Mouse (Mus musculus): ENCODE results near the gene Cfd. TPM values are rescaled to one million over a fixed set of nuclear protein-coding genes. Genes with fewer than 3 reads are reported as not detected.
A peak's percentile ranks its signal among the peaks of the same experiment; 100 is the strongest.

The Cfd gene
- total RNA-seq, 2 experiments from 2014 or later = 12.9 to 77.1 TPM

DNA sequence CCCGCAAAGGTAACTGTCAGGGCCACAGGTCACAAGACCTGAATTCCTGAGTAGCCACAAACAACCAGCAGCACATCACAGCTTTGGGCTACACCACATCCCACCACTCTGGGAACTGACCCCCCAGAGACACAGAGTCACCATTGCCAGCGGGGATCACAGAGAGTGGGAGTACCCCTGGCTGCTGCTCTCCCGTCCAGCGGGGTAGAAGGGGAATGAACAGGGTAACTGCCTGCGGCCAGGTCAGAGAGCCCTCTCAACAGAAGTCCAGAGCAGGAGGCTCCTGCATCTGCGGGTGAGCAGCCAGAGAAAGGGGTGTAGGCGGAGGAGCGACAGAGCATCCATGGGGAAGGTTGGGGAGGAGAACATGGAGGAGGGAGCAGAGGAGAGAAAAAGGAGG is 25.4 kb downstream of the Cfd start:
- Histone ChIP-seq H3K27ac (peak overlapping the region; percentile 97), H3K4me3 (peak overlapping the region; percentile 95)
- intact Hi-C loops (cut with DNase I) = no loop called here
- no peak for DNase-seq
- no peak for TF ChIP-seq CTCF (IDR thresholded peaks at IDR 0.05)

DNA sequence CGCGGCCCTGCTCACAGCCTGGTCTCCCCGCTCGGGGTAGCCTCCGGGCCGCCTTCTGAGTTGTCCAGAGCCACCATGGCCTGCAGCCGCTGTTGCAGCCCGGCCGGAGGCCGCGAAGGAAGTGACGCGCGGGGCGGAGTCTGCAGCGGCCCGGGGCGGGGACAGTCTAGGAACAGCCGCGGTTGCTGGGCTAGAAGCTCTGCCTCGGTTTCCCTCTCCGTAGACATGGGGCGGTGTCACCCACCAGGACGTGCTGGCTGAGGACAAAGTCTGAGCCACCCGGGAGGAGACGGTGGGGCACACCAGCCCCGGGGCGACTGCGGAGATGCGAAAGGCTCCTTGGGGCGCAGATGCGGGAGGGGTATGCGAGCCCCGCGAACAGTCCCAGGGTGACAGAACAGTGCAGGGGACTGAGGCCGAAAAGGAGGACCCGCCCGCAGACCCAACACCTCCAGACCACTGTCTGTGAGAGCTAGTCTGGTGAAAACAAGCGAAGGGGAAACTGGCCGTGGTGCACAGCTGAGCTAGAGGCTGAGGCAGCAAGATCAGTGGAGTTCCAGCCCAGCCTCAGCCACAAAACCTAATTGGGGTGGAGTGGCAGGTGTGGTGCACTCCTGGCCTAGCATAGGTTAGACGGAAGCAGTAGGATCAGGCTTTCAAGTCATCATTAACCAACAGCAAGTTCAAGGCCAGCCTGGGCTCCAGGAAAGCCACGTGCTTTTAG is 26.3 kb downstream of the Cfd start, which contains the start of gene Kiss1r:
Gene Kiss1r, plus strand, starts transcription at position 164 of the 724 bp plus-strand sequence.
- Histone ChIP-seq H3K27ac (peak within 1 kb of the TSS; percentile 97), H3K4me3 (peak within 1 kb of the TSS; percentile 95)
- intact Hi-C loops (cut with DNase I) = no loop called here
- no peak for TF ChIP-seq CTCF (IDR thresholded peaks at IDR 0.05)
- DNase-seq = peak; percentile 93

DNA sequence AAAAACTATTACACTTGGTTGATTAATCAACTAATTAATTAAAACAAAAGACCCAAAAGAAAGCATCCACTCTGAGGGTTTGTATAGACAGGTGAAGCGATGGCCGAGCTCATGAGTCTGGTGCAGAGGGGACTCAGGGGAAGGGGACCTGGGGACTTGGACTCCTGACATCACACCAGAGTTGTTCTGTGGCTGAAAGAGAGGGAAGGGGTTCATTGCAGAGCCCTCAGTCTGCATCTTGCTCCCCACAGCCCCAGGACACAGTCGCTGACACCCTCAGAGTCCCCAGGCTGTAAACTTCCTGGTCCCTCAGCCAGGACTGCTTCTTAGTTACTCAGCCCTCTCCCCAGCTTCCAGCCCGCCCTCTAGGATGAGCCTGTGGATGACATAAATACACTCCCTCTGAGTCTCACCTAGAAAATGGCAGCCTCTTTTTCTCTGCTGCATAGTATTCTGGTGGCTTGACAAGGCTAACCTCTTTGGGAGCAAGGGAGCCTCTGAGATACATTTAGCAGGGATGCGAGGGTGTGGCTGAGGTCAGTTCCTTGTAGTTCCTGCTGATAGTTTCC is 27.0 kb downstream of the Cfd start:
- no peak for TF ChIP-seq CTCF (IDR thresholded peaks at IDR 0.05)
- peak overlapping the region; percentile 95 for H3K4me3 ChIP-seq
- H3K27ac ChIP-seq = peak overlapping the region; percentile 97
- intact Hi-C loops (cut with DNase I) = no loop called here
- DNase-seq = no peak

DNA sequence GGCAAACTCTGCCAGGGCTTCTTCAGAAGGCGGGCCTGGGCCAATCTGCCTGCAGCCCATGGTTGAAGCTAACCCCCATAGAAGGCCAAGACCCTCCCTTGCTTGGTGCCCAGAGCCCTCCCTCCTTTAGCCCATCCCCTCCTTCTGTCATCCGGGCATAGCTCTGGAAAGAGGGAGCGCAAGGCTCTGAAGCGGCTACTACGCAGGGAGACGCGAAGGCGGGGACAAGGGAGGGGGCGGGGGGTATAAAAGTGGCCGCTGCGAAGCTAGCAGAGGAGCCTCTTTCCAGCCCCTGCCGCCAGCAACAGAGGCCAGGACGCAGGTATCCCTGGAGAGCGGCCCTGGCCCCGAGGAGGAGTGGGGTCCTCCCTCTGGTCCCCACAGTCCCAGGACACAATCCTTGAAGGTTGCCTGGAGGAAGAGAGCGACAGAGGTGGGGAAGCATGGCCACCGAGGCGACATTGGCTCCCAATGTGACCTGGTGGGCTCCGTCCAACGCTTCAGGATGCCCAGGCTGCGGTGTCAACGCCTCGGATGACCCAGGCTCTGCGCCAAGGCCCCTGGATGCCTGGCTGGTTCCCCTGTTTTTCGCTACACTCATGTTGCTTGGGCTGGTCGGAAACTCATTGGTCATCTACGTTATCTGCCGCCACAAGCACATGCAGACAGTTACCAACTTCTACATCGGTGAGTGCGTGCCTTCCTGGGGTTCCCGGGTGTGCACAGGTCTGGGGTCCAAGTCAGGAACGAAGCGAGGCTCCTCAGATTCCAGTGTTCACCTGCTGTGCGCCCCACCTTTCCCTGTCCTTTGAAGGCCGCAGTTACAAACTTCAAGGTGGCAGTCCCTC is 27.8 kb downstream of the Cfd start:
- Histone ChIP-seq H3K4me3 (peak overlapping the region; percentile 51), H3K27ac (peak overlapping the region; percentile 35)
- no peak for DNase-seq
- intact Hi-C loops (cut with DNase I) = no loop called here
- no peak for TF ChIP-seq CTCF (IDR thresholded peaks at IDR 0.05)

DNA sequence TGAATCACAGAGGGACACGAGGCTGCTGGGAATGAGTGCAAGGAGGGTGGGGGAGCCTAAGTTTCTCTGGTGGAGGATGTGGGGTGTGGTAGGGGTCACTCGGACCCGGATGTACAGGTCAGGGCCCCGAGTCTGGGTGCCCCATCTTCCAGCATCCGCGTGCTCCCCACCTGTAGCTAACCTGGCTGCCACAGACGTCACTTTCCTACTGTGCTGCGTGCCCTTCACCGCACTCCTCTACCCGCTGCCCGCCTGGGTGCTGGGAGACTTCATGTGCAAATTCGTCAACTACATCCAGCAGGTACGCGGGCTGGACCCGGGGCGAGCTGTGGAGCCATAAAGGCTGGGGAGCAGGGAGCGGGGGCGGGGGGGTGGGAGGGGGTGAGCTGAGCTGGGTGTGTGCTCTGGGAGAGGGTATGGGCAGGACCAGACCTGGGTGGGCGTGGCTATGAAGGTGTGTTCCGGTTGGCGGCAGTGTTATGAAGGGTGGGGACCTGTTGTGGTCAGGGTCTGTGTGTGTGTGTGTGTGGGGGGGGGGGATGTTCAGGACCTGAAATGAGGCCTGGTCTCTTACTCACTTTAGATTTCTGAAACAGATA is 28.7 kb downstream of the Cfd start:
- TF ChIP-seq CTCF (IDR thresholded peaks at IDR 0.05) = no peak
- H3K27ac ChIP-seq = no peak overlapping the region
- intact Hi-C loops (cut with DNase I) = no loop called here
- H3K4me3 ChIP-seq = no peak overlapping the region
- DNase-seq = no peak

DNA sequence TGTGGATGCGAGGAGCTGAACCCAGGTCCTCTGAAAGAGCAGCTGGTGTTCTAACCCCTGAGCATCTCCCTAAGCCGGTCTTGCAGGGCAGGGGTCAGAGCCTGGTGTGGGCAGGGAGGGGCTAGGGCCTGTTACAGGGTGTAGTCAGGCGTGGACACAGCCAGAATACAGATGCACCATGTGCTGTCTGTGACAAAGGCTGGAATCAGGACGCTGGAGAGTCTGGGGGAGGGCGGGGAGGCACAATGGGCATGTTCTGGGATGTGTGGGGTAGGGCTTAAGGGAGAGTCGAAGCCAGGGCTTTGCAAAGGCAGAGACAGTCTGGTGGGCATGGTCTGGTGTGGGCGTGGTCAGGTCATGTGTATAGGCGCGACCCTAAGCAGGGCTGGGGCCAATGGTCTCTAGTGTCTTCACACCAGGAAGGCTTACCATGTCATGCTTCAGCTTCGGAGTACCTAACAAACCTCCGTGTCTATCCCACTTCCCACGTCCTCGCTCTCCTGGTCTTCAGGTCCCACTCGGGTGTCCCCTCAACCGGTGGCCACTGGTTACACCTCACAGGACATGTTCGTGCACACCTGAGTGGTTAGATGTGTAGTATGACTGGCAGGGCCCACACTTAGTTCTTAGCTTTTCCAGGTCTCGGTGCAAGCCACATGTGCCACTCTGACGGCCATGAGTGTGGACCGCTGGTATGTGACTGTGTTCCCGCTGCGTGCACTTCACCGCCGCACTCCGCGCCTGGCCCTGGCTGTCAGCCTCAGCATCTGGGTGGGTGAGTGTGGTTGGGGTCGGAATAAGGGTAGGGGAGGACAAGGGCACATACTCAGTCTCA is 29.6 kb downstream of the Cfd start:
- DNase-seq = no peak
- intact Hi-C loops (cut with DNase I) = no loop called here
- Histone ChIP-seq H3K4me3 (no peak overlapping the region), H3K27ac (no peak overlapping the region)
- TF ChIP-seq CTCF (IDR thresholded peaks at IDR 0.05) = no peak

DNA sequence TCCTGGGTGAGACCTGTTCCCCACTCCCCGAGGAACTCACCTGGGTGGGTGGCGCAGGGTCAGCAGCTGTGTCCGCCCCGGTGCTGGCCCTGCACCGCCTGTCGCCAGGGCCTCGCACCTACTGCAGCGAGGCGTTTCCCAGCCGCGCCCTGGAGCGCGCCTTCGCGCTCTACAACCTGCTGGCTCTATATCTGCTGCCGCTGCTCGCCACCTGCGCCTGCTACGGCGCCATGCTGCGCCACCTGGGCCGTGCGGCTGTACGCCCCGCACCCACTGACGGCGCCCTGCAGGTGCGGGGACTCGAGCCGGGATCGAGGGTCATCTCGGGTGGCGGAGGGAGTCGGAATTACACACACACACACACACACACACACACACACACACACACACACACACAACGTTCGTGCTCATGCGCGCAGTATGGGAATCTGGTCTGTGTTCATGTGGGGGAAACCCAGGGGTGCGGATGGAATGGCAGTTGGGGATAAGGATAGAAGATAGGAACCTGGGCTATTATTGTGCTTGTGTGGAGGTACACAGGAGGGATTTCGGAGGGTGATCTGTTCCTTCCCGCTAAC is 30.4 kb downstream of the Cfd start, which contains the start of gene R3hdm4:
Gene R3hdm4, minus strand, starts transcription at position 251 of the 578 bp plus-strand sequence.
- intact Hi-C loops (cut with DNase I) = no loop called here
- no peak for DNase-seq
- TF ChIP-seq CTCF (IDR thresholded peaks at IDR 0.05) = no peak
- Histone ChIP-seq H3K27ac (no peak within 1 kb of the TSS), H3K4me3 (peak within 1 kb of the TSS; percentile 50)

DNA sequence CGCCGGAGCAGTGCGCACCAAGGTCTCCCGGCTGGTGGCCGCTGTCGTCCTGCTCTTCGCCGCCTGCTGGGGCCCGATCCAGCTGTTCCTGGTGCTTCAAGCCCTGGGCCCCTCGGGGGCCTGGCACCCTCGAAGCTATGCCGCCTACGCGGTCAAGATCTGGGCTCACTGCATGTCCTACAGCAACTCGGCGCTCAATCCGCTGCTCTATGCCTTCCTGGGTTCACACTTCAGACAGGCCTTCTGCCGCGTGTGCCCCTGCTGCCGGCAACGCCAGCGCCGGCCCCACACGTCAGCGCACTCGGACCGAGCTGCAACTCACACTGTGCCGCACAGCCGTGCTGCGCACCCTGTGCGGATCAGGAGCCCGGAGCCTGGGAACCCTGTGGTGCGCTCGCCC is 30.9 kb downstream of the Cfd start:
- intact Hi-C loops (cut with DNase I) = no loop called here
- TF ChIP-seq CTCF (IDR thresholded peaks at IDR 0.05) = no peak
- peak overlapping the region; percentile 50 for H3K4me3 ChIP-seq
- H3K27ac ChIP-seq = no peak overlapping the region
- no peak for DNase-seq

DNA sequence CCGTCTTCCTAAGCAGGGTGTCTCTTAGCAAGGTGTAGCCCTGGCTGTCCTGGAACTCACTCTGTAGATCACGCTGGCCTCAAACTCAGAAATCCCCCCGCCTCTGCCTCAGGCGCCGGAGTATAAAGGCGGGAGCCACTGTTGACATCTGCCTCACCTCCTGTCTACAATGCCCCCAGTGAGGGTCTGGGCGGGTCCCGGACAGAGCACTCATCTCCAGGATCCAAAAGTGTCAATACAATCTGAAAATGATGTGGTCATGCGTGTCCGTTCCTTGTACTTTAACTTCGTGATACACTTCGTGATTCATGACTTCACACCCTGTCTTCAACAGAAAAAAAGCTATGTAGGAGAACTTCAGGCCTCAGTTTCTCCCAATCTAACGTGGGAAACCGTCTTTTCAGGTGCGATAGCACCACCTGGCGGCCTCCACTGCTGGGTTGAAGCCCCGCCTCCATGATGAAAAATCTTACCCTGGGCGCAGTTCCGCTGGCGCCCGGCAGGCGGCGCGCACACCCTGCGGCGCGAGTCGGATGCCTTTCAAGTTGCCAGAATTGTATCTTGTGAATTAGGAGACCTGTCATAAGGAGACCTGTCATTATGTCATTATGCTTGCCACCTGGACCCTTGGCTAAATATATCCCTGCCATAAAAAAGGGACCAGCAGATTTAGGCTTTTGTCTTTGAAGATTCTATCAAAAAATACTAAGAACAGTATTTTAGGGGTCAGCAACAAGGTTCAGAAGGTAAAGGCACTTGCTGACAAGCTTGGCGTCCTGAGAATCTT is 34.5 kb downstream of the Cfd start:
- intact Hi-C loops (cut with DNase I) = loop anchor here (1.0 to 2.0 kb wide), 4 partner anchors 32 to 91 kb away; no protein-coding TSS in a partner anchor
- H3K27ac ChIP-seq = peak overlapping the region; percentile 94; the same call in 1 of the 2 replicates
- no peak overlapping the region; the same call in 1 of the 2 replicates for H3K4me3 ChIP-seq
- DNase-seq = peak; percentile 90
- TF ChIP-seq CTCF (IDR thresholded peaks at IDR 0.05) = no peak; the same call in 1 of the 2 replicates

DNA sequence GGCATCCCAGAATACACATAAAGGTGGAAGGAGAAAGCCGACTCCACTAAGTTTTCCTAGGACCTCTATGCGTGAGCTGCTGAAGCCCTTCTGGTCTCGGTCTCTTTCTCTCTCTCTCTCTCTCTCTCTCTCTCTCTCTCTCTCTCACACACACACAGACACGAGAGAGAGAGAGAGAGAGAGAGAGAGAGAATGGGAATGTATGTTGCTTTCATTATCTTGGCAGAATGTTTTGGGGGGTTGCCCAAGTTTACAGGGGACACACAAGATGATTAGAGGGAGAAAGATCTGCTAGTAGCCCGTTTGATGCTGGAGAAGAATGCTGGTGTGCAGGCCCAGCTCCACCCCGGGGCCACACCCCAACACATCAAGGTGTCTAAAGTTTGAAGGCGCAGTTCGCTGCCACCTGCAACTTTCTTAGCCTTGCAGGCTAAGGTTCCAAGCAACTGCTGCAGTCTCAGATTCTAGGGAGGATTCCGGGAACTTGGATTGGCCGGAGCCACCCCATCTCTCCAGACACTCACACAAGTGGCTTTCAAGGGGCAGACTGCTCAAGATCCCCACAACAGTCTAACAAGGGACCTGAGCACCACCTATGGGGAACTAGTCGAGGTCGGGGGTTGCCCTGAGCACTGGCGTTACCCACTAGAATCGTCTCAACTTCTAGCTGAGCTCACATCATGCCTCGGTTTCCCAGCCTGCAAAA is 35.3 kb downstream of the Cfd start:
- Histone ChIP-seq H3K27ac (peak overlapping the region; percentile 94), H3K4me3 (peak overlapping the region; percentile 91)
- intact Hi-C loops (cut with DNase I) = loop anchor here (1.0 to 2.0 kb wide), 4 partner anchors 32 to 92 kb away; no protein-coding TSS in a partner anchor
- TF ChIP-seq CTCF (IDR thresholded peaks at IDR 0.05) = no peak
- no peak for DNase-seq

Data from gastrocnemius, adult 2 months (tissue).